Mouse (Mus musculus) spleen, postnatal 36 days (tissue): ENCODE measurements around the gene Agpat1.

Source experiments
- DNase-seq, 2 experiments: peaks; one replicate each; pipeline ENCODE4 v3.0.0; 2022; ENCODE audit warnings: low spot score in 2 of 2, mixed read lengths in 1 of 2

Agpat1 gene

DNA sequence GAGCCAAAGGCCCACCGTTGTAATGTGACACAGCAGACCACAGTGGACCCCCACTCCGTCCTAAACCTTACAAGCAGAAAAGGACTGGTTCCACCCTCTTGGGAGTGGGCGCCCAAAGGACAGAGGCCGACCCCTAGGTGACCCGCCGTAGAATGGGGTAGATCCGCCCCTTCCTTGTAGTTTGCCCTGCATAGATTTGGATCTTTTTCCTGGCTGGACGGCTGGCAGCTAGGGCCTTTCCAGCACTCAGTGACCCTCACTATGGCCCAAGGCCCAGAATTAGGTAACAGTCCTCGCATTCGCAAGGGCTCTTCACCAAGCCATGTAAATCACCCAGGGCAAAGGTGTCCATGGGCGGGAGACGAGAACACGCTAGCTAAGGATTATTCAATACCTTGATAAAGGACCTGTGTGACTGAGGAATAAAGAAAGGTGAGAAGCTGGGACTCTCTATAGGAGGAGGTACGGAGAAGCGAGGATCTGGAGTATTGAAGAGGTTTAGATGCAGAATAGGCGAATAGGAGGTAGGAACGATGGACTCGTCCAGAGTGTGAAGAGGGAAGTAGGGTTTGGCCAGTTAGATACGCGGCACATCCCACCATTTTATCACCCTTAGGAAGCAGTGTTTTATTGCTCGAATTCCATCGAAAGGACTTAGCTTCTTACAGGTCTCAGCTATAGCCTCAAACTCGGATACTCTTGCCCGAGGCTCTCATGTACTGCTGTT, 612 bp downstream of the Agpat1 start:
- DNase-seq = no peak

DNA sequence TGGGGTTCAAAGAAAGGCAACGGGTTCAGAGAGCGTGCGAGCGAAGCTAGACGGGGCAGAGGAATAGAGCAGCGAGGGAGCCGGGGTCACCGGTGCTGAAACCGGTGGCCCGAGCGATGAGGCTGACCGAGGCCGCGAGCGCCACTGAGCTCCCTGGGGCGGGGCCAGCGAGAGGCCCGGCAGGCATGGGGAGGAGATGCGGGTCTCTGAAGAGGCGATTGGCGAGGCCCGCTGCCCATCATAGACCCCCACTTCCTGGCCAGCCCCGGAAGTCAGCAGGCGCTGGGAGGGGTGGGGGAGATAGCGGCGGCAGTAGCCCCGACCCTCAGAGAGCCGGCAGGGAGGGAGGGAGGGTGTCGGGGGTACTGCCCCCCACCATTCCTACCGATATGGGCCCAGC, 1.5 kb downstream of the Agpat1 start:
- DNase-seq = peak; percentile 94 to 95

DNA sequence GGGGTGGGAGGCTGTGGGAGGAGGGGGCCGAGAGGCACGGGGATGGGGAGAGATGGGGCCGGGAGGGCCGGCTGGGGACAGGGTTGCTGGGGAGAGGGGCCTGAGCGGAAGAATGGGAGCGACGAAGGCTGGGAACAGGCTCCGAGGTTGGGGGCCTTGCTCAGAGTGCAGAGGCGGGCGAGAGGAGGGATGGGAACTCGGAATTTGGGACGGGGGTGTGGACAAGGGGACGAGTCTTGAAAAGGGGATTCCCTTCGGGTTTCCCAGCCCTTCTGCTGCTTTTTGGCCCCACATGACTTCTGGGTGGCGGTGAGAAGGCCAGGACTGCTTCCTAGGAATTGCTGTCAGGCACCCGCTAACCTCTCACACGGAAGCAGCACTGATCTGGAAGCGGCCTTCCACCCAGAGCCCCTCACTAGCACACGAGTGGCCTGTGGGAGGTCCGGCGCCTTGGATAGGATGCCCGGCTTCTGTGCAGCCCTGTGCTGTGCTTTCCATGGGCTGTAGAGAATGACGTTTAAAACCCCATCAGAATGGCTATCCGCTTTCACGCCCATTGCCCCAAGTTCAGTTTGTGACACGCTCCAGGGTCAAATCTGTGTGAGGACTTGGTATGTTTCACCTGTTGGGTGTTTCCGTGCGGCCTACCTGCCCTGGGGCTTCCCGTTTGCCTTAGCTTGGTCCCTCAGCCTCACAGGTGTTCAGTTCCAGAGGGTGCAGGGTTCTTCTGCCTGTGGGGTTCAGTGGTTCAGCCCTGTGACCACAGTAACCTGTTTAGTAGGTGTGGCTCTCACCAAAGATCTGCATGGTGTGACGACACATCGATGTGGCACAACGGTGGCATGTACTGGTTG, 2.4 kb downstream of the Agpat1 start:
- DNase-seq = no peak

DNA sequence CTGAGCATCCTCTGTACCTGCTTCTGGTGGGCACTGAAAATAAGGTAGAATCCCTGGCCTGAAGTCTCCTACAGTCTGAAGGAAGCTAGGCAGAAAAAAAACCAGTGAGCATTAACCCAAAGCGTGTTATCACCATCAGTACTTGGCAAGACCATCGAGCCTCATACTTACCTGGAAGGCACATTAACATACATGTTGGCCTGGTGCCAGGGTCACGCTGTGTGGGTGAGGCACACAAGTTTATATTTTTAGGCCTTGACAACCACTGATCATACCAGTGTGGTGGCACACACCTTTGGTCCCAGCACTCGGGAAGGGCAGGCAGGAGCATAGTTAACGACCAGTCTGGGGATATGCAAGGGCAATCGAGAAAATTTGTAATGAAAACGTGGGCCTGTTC, 3.9 kb downstream of the Agpat1 start:
- no peak for DNase-seq

DNA sequence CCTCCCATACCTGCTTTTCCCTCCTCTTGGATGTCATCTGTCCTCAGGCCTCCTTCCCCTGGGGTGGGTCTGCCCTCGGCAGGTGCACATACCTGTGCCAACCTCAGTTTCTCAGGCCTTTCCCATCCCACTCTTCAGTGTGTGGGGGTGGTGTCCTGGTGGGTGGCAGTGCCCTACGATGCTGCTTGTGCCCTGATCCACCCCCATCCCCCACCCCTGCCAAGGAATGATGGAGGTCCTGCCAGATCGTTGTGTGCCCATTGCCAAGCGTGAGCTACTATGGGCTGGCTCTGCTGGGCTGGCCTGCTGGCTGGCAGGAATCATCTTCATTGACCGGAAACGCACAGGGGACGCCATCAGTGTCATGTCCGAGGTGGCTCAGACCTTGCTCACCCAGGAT, 7.0 kb downstream of the Agpat1 start:
- DNase-seq = no peak

DNA sequence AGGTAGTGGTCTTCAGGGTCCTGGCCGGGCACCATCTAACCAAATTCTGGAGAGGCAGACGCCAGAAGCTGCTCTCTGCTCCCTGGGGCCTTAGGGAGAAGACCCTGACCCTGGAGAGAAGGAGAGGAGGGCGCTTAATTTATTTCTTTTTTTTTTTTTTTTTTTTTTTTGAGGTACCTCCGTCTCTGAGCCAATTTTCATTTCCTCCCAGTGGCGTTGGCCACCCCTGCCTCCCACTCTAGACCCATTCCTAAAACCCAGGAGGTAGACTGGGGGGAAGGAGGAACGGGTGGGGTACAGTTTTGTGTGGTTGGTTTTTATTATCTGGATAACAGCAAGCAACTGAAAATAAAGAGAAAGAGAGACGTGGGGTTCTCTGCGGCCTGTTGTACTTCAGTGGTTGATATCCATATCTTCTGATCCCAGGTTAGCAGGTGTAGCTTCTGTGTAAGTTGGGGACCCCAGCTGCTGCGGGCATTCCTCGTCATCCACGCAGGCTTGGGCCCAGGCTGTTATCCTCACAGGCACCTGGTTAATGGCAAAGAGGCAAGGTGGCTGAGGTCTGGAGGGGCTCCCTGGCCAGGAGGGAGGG, 9.1 kb downstream of the Agpat1 start:
- DNase-seq = no peak

DNA sequence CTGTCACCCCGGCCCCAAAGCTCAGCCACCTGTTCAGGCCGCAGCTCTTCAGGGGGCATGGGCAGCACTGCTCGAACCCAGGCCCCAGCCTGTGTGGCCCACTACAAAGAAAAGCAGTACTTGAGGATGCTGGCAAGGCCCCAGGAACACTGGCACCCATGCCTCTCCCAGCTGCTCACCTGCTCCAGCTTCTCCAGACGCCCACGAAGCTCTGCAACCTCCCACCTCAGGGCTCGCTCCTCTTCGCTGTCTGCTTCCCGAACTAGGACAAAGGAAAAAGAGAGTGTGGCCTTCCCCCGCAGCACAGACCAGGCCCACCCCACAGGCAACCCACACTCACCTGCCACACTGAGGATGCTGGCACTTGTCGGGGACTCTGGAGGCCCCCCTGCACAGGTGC, 9.8 kb downstream of the Agpat1 start:
- no peak for DNase-seq

DNA sequence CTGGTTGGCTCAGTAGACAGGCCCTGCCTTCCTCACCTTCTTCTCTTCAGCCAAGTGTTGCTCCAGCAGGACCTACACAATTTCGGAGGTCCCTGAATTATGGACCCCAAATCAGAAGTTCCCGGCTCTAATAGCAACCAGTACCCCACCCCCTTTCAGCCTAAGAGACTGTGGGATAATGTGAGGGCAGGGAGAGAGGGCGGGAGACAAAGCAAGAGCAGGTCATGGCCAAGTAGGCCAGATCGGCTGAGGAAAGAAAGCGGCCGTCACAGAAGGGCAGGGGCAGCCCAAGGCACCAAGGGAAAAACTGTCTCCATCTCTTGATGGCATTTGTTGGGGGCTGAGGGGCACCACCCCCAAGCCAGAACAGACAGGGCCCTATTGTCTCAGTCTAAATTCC, 11.8 kb downstream of the Agpat1 start, which contains the start of gene Egfl8:
TSS of gene Egfl8 (minus strand) at position 101 of the 400 bp plus-strand sequence.
- no peak for DNase-seq

DNA sequence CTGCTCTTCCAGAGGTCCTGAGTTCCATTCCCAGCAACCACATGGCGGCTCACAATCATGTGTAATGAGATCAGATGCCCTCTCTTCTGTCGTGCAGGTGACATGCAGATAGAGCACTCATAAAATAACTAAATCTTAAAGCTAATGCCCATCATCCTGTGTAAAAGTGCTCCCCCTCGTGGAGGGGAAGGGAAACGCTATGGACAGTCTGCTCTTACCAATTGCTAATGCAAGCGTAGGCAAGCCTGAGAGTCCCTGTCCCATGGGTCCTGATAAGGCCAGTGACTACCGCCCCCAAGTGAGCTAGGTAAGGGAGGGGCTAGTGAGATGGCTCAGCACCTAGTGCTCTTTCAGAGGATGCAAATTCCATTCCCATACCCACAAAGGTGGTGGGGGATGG, 14.9 kb downstream of the Agpat1 start:
- peak; percentile 76 to 83 for DNase-seq

DNA sequence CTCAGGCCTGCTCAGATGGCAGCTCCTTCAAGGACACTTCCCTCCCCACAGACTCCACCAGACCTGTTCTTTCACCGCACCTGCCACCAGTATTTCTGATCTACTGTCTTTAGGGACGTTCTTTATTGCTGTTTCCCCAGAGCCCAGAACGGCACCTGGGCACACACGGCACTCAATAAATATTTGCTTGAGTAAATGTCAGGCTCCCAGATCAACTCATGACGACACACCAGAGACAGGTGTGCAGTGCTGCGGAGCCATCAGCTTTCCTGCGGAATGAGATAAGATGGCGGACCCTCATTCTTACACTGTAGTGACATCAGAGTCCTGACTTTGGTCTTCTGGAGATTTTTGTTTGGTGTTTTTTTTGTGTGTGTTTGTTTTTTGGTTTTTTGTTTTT, 16.9 kb downstream of the Agpat1 start:
- no peak for DNase-seq

DNA sequence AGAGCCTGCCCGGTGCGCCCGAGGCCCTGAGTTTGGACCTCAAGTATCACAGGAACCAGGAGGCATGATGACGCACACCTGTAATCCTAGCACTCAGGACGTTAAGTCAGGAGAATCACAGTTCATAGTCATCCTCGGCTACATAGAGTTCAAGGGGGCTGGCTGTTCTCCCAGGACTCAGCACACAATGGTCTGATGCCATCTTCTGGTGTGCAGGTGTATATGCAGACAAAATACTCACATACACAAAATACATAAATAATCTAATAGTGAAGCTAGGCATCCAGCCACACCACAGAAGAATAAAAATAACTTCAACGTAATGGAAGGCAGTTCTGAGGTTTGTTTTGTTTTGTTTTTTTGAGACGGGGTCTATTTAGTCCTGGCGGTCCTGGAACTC, 19.1 kb downstream of the Agpat1 start:
- DNase-seq = no peak

DNA sequence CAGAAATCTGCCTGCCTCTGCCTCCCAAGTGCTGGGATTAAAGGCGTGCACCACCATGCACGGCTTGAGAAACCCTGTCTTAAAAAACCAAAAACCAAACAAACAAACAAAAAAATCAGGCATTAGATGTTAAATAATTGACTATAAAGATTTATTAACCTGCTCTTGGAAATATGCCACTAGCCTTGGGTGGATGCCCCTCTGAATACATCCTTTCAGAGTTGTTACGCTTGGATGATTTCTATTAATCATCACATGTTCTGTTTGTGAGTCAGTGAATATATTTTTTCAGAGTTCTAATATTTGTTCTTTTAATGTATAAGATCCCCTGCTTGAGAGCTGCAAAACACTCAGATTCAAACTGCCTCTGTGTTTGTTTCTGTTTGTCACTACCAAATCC, 20.9 kb downstream of the Agpat1 start:
- DNase-seq = no peak

DNA sequence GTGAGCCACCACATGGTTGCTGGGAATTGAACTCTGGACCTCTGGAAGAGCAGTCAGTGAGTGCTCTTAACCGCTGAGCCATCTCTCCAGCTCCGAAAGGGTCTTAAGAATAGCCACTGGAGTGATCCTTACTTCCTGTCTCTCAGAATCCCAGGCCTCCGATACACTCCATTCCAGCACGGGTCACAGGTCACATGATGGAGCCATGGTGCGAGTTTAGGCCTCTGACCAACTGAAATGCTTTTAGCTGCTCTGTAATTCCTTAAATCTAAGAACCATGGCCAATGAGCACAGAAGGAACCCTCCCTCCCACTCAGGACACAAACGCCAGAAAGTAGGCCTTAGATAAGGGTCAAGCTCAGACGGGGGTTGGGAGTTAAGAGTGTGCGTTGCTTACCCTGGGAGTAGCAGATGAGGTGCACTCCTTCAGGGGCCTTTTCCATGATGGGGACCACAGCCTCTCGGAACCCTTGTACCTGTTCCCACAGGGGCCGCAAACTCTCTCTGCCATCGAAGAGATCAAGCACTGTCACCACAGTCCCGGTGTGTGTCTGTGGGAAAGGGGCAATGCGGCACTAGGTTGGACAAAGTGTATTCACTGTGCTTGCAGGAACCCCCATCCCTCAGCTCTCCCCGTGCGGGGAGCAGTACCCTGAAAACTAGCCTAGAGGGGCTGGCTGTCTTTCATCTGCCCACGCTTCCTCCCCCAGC, 22.2 kb downstream of the Agpat1 start:
- DNase-seq = no peak

DNA sequence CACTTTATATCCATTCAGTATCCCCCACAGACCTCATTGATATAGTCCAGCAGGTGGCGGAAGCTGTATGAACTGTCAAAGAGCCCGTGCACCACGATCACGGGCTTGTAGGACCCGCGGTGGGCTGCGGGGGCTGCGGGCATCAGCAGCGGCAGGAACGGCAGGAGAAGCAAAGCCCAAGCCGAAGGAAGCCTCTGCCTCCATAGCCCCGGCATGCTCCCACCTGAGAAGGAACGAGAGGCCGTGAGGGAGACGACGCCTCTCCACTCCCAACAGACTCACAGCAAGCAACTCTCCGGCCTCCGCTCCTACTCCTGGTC, 22.7 kb downstream of the Agpat1 start:
- DNase-seq = peak in 1 of 2 experiments; percentile 49

DNA sequence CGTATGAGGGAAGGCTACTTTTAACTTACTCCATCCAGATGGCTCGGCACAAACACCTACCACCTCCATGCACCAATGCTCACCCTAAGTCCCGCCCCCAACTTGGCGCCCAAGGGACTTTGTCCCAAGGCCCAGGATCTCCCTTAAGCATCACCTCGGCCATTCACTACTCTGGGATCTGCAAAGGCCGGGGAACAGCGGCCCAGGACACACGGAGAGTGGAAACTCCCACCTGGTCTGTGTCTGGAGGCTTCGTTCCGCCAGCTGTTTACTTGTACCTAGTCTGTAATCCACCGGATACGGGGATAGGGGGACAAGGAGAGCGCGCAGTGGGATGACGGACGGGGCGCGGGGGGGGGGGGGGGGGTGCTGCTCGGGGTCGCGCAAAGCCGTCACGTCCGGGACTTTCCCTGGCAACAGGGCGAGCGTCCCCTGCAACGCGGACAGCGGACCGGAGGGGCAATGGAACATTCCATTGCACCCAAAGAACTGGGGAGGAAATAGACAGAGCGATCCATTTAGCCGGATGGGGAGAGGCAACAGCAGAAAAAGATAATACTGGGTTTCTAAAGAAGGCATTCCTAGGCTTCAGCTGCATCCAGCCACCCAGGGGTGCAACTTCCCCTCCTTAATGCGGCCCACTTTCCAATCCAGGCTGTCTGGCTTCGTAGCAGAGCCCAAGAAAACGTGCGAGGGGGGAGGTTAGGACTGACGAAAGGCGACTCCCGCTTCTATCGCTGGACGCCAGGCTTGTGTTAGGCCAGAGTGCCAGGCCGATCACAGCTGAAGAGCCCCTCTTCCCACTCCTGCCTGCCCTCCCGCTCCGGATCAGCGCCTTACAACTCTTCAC, 23.3 kb downstream of the Agpat1 start:
- DNase-seq = peak; percentile 62 to 69

DNA sequence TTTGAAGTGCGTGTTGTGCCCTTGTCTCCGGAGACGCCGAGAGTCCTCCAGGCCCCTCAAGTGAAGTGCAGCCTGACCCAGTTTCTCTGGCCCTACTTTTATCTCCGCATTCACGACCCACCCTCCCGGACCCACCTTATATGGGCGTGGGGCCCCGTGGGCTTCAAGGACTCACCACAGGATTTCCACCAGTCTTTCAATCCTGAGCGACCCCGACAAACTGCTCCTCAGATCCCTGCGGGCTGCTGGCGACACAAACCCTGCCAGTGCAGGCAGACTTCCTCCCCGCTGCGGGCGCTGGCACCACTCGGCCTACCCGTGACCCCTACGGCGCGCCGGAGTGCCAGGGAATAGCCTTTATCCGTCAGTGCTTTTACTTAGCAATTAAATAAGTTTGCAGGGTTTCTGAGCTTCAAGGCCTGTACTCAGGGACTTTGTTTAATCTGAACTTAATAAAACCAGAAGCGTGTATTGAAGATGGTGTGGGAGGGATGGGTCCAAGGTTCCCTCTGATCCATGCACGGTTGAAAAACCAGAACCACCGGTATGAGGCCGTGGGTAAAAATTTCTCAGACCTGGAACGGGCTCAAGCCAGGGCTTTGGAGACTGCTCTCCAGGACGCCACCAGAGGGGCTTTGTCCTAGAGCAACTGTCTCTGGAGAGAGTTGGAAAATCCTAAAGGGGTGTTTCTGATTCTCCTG, 24.0 kb downstream of the Agpat1 start, which contains the start of gene Ppt2:
TSS of gene Ppt2 (minus strand) at position 568 of the 701 bp plus-strand sequence.
- no peak for DNase-seq

DNA sequence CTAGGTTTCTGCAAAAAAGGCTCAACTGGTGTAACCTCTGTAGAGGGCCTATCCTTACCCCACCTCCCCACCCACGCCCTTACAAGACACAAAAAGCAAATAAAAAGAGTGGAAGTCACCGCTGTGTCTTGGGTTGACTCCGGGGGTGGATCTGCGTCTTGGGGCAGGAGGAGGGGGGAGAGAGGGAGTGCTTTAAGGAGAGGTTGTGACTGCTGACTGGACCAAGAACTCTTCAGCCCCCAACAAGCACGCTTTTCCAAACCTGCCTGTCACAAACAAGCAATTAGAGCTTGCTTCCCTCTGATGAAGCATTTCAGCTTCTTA, 24.5 kb downstream of the Agpat1 start:
- DNase-seq = no peak

DNA sequence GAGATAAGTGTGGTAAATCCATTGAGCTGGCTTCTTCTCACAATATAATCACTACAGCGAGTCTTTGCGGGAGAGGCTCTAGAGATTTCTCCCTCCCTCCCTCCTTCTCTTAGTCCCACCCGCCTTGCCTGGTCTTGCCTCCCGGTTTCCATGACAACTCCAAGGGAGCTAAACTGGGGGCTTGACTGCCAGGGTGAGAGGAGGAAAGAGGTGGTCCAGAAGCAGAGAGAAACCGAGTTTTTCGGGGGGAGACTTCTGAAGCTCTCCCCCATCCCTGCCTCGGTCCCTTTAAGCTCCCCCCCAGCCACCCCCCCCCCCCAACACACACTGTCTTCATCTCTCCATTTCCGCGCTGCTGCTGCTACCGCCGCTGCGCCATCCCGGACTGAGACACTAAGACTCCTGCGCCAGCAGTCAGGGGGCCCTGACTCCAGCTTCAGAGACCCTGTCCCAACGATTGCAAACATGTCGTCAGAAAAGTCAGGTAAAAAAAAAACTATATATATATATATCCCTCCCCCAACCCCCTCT, 25.2 kb downstream of the Agpat1 start, which contains the start of gene Prrt1:
TSS of gene Prrt1 (plus strand) at position 313 of the 531 bp plus-strand sequence.
- DNase-seq = no peak

DNA sequence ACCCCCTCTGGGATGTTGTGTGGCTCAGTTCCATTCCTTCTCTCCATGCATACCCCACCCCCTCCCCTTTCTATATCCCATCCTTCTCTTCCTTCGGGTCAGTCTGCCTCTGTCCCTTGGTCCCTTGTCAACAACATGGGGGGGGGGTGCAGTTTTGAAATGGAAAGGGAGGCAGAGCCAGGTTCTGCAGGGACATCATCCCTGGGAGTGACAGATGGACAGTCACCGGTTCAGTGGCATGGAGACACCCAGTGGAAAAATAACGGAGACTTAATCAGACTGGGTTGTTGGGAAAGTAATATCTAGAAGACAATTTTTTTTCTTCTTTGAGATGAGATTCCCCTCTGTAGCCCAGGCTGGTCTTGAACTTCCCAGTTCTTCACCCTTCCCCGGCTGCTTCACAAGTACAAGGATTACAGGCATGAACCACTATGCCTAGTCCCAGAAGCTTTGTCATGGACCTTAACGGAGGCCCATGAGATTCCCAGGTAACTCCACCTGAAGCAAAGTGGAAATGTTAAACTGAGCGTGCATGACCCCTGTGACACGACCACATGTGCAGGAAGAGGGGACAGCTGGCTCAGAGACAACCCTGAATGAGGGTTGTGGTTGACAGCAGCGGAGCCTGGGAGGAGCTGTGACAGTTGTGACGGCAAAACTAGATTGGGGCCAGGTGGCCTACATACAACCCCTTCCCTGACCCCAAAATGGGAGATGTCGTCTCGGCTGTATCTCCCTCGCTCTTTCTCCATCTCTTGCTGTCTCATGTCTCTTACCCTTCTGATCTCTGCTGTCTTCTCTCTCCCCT, 25.9 kb downstream of the Agpat1 start:
- no peak for DNase-seq
